Mouse (Mus musculus) gastrocnemius, postnatal 36 days (tissue): ENCODE measurements around the gene Fam171a2. TPM values are rescaled to one million over a fixed set of nuclear protein-coding genes. Genes with fewer than 3 reads are reported as not detected.
"Not testable (repeated sequence)": the region's sequence is repeated elsewhere in the genome, so short reads cannot be mapped to it uniquely, and the experiment has no call there.

Source experiments
- DNase-seq, 2 experiments: peaks; one replicate each; pipeline ENCODE4 v3.0.0; 2022
- intact Hi-C: fragments of 180-260 bp; cut with DNase I; formaldehyde crosslinking; loops from one replicate; pipeline ENCODE4 v1.15.1; 2025
- microRNA-seq, 2 experiments: library from miRNA; unstranded; fragments of <30 nt; microRNA quantifications; one replicate each; pipeline ENCODE4 v1.2.0; 2021
- total RNA-seq, 2 experiments: library from RNA; stranded (reverse); gene quantifications; 2 replicates each; pipeline ENCODE4 v1.2.3; 2021

Gene Fam171a2
- total RNA-seq, 2 experiments from 2014 or later = 1.4 to 1.6 TPM

- intact Hi-C loops = no loop called here
- no peak for DNase-seq
Measured at GRCm38 (mm10) chr11:102399107-102399506, 48.4 kb downstream of the Fam171a2 start.

GRCm38 (mm10) chr11:102398007-102398825, 49.3 kb downstream of the Fam171a2 start:
- DNase-seq = no peak
- intact Hi-C loops = no loop called here

GRCm38 (mm10) chr11:102396671-102397141, 50.8 kb downstream of the Fam171a2 start:
- intact Hi-C loops = no loop called here
- no peak for DNase-seq

- no peak for DNase-seq
- intact Hi-C loops = no loop called here
Measured at GRCm38 (mm10) chr11:102396263-102396662, 51.2 kb downstream of the Fam171a2 start.

GRCm38 (mm10) chr11:102395250-102395649, 52.2 kb downstream of the Fam171a2 start:
- no peak for DNase-seq
- intact Hi-C loops = no loop called here

GRCm38 (mm10) chr11:102394421-102395124, 52.9 kb downstream of the Fam171a2 start:
- intact Hi-C loops = no loop called here
- DNase-seq = no peak

- intact Hi-C loops = no loop called here
- DNase-seq = no peak
Measured at GRCm38 (mm10) chr11:102393719-102394420, 53.6 kb downstream of the Fam171a2 start.

- DNase-seq = peak; percentile 57 to 59
- intact Hi-C loops = no loop called here
Measured at GRCm38 (mm10) chr11:102393238-102393634, 54.2 kb downstream of the Fam171a2 start, which contains the start of gene Rundc3a. Rundc3a (plus strand) TSS chr11:102393403.

GRCm38 (mm10) chr11:102392441-102393237, 54.8 kb downstream of the Fam171a2 start:
- intact Hi-C loops = no loop called here
- no peak for DNase-seq

- intact Hi-C loops, DNase-seq: not testable (repeated sequence)
Measured at GRCm38 (mm10) chr11:102389436-102389835, 58.0 kb downstream of the Fam171a2 start.

Small RNAs within 50 kb of the gene (microRNA-seq; reads per million reads assigned to microRNA genes)
- 0 reads per million in 2 experiments for gene Mir6930

Other genes starting within 250 kb of the Fam171a2 start
- gene Hdac5, start 217.5 kb downstream of the Fam171a2 start, total RNA-seq = 10 to 100 TPM; 62.2 to 78.7 TPM
- not detected for gene BC030867, start 198.8 kb downstream of the Fam171a2 start, total RNA-seq
- gene Asb16, start 178.9 kb downstream of the Fam171a2 start, total RNA-seq = 10 to 100 TPM; 76.7 to 88.7 TPM
- gene Tmub2, start 162.8 kb downstream of the Fam171a2 start, total RNA-seq = 10 to 100 TPM; 12.7 to 13.5 TPM
- 10 to 100 TPM; 11.4 to 11.9 TPM for gene Atxn7l3, start 151.1 kb downstream of the Fam171a2 start, total RNA-seq
- gene Ubtf, start 127.9 kb downstream of the Fam171a2 start, total RNA-seq = 10 to 100 TPM; 29.1 to 37.7 TPM
- under 1 TPM in 1 of 2 experiments, not detected in 1; 0.31 TPM for gene Slc4a1, start 81.5 kb downstream of the Fam171a2 start, total RNA-seq
- not detected for gene Rundc3a, start 54.3 kb downstream of the Fam171a2 start, total RNA-seq
- 10 to 100 TPM; 56.2 to 64.3 TPM for gene Slc25a39, start 39.7 kb downstream of the Fam171a2 start, total RNA-seq
- gene Grn, start 17.4 kb downstream of the Fam171a2 start, total RNA-seq = 10 to 100 TPM; 23.5 to 24.8 TPM
- gene Itga2b, start 22.4 kb upstream of the Fam171a2 start, total RNA-seq = 1 to 10 TPM in 1 of 2 experiments, under 1 TPM in 1; 0.56 to 1.1 TPM
- gene Gpatch8, start 108.7 kb upstream of the Fam171a2 start, total RNA-seq = 10 to 100 TPM; 20.2 to 24.4 TPM
- not detected for gene Gm11627, start 131.8 kb upstream of the Fam171a2 start, total RNA-seq
- gene Fzd2, start 156.7 kb upstream of the Fam171a2 start, total RNA-seq = 1 to 10 TPM; 1.3 to 2.4 TPM
- not detected for gene Meioc, start 216.0 kb upstream of the Fam171a2 start, total RNA-seq